Mouse (Mus musculus) forebrain, embryonic 14.5 days (tissue): ENCODE measurements around the gene Rubcn. TPM values are rescaled to one million over a fixed set of nuclear protein-coding genes. Genes with fewer than 3 reads are reported as not detected.
A peak's percentile ranks its signal among the peaks of the same experiment; 100 is the strongest.

ENCODE experiments used
- ATAC-seq: fragments of 200-750 bp; cut with Nextera tagmentation; 2 replicates; pipeline ENCODE4 v1.8.0; 2017; ENCODE audit warnings: mild to moderate bottlenecking, moderate library complexity
- DNase-seq: peaks from one replicate; pipeline ENCODE4 v3.0.0-alpha.2; 2015; ENCODE audit warnings: low spot score
- H3K27ac ChIP-seq: fragments of 300-500 bp; sonication (generic); 2 replicates; pipeline ENCODE4 v1.5.1; 2014; ENCODE audit warnings: low read depth, mild to moderate bottlenecking, control low read depth, low read length, moderate library complexity
- H3K27me3 ChIP-seq: fragments of 300-500 bp; sonication (generic); replicated peaks from 2 replicates; pipeline ENCODE4 v1.6.1; 2014; ENCODE audit warnings: low read length, control low read depth, mixed read lengths; ENCODE audit not compliant: control insufficient read depth, insufficient read depth
- H3K36me3 ChIP-seq: fragments of 300-500 bp; sonication (generic); 2 replicates; pipeline ENCODE4 v1.6.1; 2014; ENCODE audit warnings: low read length, control low read depth; ENCODE audit not compliant: control insufficient read depth, insufficient read depth
- H3K4me1 ChIP-seq: fragments of 300-500 bp; sonication (generic); 2 replicates; pipeline ENCODE4 v1.6.1; 2014; ENCODE audit warnings: antibody characterized with exemption, low read length, control low read depth; ENCODE audit not compliant: control insufficient read depth, insufficient read depth
- H3K4me2 ChIP-seq: fragments of 300-500 bp; sonication (generic); 2 replicates; pipeline ENCODE4 v1.6.1; 2014; ENCODE audit warnings: mild to moderate bottlenecking, control low read depth, low read length
- H3K4me3 ChIP-seq: fragments of 300-500 bp; sonication (generic); 2 replicates; pipeline ENCODE4 v1.5.1; 2014; ENCODE audit warnings: low read depth, low read length, control low read depth
- H3K9ac ChIP-seq: fragments of 300-500 bp; sonication (generic); 2 replicates; pipeline ENCODE4 v1.6.1; 2014; ENCODE audit warnings: mild to moderate bottlenecking, low read length, control low read depth, moderate library complexity
- H3K9me3 ChIP-seq: fragments of 300-500 bp; sonication (generic); replicated peaks from 2 replicates; pipeline ENCODE4 v1.6.1; 2016; ENCODE audit warnings: low read length, control low read depth, mixed read lengths; ENCODE audit not compliant: control insufficient read depth
- WGBS: fragments of 180-500 bp; shearing (Covaris S2); extraction: QIAGEN DNeasy Blood & Tissue Kit; methylation state at CpG from one replicate; pipeline ENCODE4 v1.1.7; 2014; 5-methylcytosine and 5-hydroxymethylcytosine counted together
- polyA plus RNA-seq: library from polyadenylated mRNA; unstranded; fragments of >200 nt; fragmentation: Nextera tagmentation; extraction: Ambion mirVana; gene quantifications from 2 replicates; pipeline ENCODE4 v1.2.1, GENCODE M21; 2014

Gene Rubcn
- polyA plus RNA-seq, 1 experiment from 2014 or later: 20.0 TPM

DNA sequence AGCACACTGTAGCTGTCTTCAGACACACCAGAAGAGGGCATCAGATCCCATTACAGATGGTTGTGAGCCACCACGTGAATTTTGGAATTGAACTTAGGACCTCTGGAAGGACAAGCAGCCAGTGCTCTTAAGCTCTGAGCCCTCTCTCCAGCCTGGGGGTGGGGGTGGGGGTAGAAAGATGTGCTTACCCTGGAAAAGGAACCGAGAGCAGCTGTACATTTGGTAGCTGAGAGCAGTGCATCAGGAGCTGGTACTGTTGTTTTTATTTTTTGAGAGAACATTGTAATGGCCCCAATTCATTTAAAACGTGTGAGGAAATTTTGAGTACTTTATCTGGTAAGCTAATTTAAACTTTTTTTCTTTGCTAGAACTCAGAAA lies 24.5 kb upstream of the Rubcn start:
- no peak overlapping the region for H3K4me2 ChIP-seq
- H3K27ac ChIP-seq: no peak overlapping the region
- H3K9ac ChIP-seq: no peak overlapping the region
- no peak for DNase-seq
- H3K9me3 ChIP-seq: no peaks in the 10 kb centered on the region
- H3K4me1 ChIP-seq: no peaks in the 10 kb centered on the region
- H3K36me3 ChIP-seq: peaks cover 61% of the 10 kb centered on the region
- ATAC-seq: no peak
- 62% methylated on average over 3 of the region's 3 CpGs for WGBS
- H3K4me3 ChIP-seq: no peak overlapping the region
- H3K27me3 ChIP-seq: no peaks in the 10 kb centered on the region

DNA sequence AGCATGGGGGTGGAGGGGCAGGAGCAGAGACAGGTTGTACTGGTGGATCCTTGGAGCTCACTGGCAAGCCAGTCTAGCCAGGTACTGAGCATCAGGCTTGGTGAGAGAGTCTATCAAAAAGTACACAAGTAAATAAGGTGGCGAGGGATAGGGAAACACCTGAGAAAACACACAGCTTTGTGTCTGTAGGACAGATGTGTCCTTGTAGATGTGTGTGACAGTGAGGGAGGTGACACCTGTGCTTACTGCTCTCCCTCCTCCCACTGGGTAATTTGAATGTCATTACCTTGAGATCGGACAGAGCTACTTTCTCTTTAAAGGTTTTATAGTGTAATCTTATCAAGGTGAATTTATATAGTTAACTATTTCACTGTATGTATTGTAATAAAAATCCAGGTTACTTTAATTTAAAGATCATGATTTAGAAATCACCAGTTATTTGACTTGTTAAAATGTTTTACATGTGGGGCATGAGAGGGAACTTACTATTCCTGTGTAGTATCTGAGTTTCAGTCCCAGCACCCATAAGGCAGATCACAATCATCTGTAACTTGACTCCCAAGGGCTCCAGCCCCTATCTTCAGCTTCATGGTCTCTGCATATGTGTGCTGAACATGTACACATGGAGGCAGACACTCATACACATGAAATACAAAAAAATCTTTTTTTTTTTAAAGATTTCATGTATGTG lies 23.9 kb upstream of the Rubcn start:
- no peak overlapping the region for H3K4me3 ChIP-seq
- DNase-seq (no peak), ATAC-seq (no peak)
- H3K27ac ChIP-seq: no peak overlapping the region
- H3K27me3 ChIP-seq: no peaks in the 10 kb centered on the region
- no peaks in the 10 kb centered on the region for H3K9me3 ChIP-seq
- H3K9ac ChIP-seq: no peak overlapping the region
- peaks cover 56% of the 10 kb centered on the region for H3K36me3 ChIP-seq
- H3K4me1 ChIP-seq: no peaks in the 10 kb centered on the region
- WGBS: 93% methylated on average over 2 of the region's 2 CpGs
- no peak overlapping the region for H3K4me2 ChIP-seq

DNA sequence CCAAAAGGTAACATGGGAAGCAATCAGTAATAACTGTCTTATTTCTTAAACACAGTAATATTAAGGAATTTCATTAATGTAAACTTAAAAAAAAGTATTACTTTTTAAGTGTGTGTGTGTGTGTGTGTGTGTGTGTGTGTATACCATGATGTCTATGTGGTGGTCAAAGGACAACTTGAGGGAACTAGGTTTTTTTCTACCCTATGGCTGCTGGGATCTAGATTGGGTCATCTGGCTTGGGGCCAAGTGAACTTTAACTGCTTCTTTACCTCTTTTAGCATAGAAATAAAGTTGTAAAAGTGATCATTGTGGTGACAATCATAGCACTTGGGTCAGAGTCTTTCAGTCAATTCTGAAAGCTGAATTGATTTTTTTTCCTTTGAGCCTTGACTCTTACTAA lies 18.6 kb upstream of the Rubcn start:
- no peaks in the 10 kb centered on the region for H3K4me1 ChIP-seq
- no peak overlapping the region for H3K4me3 ChIP-seq
- no peaks in the 10 kb centered on the region for H3K9me3 ChIP-seq
- H3K9ac ChIP-seq: no peak overlapping the region
- no peaks in the 10 kb centered on the region for H3K27me3 ChIP-seq
- peaks cover 70% of the 10 kb centered on the region for H3K36me3 ChIP-seq
- H3K27ac ChIP-seq: no peak overlapping the region
- DNase-seq: no peak
- ATAC-seq: no peak
- no peak overlapping the region for H3K4me2 ChIP-seq

DNA sequence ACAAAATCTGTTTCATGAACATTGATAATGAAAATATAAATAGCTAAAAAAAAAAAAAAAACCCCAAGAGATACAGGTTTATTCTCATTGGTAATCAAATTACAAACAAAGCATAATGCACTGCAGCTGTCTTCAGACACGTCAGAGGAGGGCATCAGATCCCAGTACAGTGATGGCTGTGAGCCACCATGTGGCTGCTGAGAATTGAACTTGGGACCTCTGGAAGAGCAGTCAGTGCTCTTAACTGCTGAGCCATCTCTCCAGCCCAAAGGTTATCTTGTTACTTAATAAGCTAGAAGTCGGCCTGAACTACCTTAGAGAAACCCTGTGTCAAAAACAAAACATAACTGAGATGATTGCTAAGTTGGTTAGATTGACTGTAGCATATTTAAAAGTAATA lies 12.3 kb upstream of the Rubcn start:
- no peak for ATAC-seq
- no peaks in the 10 kb centered on the region for H3K9me3 ChIP-seq
- no peak for DNase-seq
- WGBS: 71% methylated on average over 2 of the region's 2 CpGs
- H3K27ac ChIP-seq: no peak overlapping the region
- H3K36me3 ChIP-seq: peaks cover 62% of the 10 kb centered on the region
- H3K4me1 ChIP-seq: no peaks in the 10 kb centered on the region
- H3K27me3 ChIP-seq: no peaks in the 10 kb centered on the region
- no peak overlapping the region for H3K4me3 ChIP-seq
- no peak overlapping the region for H3K4me2 ChIP-seq
- H3K9ac ChIP-seq: no peak overlapping the region

DNA sequence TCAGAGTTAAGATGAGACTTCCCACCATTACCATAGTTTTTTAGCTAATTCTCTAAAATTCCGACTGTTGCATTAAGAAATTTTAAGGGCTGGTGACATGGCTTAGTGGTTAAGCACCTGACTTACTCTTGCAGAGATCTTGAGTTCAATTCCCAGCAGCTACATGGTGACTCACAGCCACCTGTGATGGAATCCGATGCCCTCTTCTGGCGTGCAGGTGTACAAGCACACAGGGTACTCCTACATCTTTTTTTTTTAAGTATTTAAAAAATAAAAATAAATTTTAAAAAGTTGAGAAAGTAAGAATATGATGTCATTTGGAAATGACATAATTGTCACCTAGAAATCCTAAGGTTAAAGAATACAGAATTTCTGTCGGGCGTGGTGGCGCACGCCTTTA lies 10.4 kb upstream of the Rubcn start:
- Histone ChIP-seq H3K9ac (no peak overlapping the region), H3K9me3 (no peaks in the 10 kb centered on the region), H3K4me3 (no peak overlapping the region), H3K4me1 (no peaks in the 10 kb centered on the region), H3K27me3 (no peaks in the 10 kb centered on the region), H3K4me2 (no peak overlapping the region), H3K27ac (no peak overlapping the region), H3K36me3 (peaks cover 54% of the 10 kb centered on the region)
- ATAC-seq (no peak), DNase-seq (no peak)
- WGBS: 90% methylated on average over 7 of the region's 7 CpGs

DNA sequence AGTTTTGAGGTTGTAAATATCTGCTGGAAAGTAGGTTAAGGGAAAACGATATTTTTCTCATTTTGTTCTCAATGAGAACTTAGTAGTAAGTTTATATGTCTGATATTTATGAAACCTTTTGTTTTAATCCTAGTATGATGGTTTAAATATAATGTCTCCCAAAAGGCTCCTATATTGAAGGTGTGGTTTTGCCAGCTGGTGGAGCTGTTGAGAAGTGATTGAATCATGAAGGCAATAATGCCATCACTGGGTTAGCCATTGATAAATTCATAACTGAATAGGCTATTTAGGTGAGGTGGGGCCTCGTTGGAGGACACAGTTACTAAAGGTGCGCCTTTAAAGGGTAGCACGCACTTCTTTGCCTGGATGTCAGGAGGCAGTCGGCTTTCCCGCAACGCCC lies 4.0 kb upstream of the Rubcn start:
- H3K4me2 ChIP-seq: no peak overlapping the region
- no peak overlapping the region for H3K9ac ChIP-seq
- no peaks in the 10 kb centered on the region for H3K27me3 ChIP-seq
- DNase-seq (no peak), ATAC-seq (no peak)
- no peaks in the 10 kb centered on the region for H3K9me3 ChIP-seq
- H3K4me3 ChIP-seq: no peak overlapping the region
- H3K36me3 ChIP-seq: peaks cover 19% of the 10 kb centered on the region; the same call in 1 of the 2 replicates
- 83% methylated on average over 7 of the region's 7 CpGs for WGBS
- H3K27ac ChIP-seq: no peak overlapping the region
- peaks cover 12% of the 10 kb centered on the region for H3K4me1 ChIP-seq

DNA sequence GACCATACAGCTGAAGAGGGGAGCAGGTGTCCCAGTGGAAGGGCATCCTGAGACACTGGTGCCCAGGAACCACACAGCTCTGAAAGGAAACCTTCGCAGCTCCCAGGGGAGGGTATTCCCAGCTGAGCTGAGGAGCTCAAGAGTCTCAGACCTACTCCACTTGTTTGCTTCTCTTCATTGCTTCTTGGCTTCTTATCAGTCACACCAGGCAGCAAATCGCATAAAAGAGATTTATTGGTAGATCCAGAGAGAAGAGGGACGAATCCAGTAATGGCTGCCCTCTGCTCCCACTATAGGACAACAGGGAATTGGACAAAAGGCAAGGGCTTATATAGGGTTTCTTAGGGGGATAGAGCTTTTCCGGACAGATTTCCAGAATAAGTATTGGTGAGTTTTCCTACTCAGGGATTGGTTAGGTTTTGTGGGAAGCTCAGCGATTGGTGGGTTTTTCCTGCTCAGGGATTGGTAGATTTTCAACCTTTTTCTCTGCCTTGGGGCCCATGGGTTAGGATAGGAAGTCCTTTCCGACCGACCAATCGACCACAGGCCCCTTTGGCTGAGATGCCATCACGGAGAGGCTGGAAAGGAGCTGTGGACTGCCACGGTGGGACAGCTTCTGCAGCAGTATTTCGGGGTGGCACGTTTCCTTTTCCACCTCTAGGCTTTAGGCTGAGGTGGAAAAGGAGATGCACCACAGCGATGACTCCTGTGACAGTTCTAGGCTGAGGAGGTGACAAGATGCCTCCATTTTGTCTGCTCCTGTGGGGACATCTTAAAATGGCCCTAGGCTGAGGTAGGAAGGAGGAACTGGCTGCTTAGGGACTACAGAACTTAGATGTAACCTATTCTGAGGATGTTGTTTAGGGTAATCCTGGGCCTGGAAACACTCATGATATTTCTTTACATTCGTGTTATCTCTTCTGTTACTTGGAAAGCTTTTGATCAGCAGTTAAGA lies 1.7 kb upstream of the Rubcn start:
- peak overlapping the region; percentile 86 for H3K4me2 ChIP-seq
- no peaks in the 10 kb centered on the region for H3K27me3 ChIP-seq
- peaks cover 3% of the 10 kb centered on the region; the same call in 1 of the 2 replicates for H3K36me3 ChIP-seq
- H3K4me3 ChIP-seq: peak overlapping the region; percentile 92
- ATAC-seq (no peak), DNase-seq (no peak)
- H3K9ac ChIP-seq: peak overlapping the region; percentile 35; the same call in 1 of the 2 replicates
- no peaks in the 10 kb centered on the region for H3K9me3 ChIP-seq
- no peak overlapping the region for H3K27ac ChIP-seq
- WGBS: 85% methylated on average over 14 of the region's 14 CpGs
- peaks cover 12% of the 10 kb centered on the region for H3K4me1 ChIP-seq

DNA sequence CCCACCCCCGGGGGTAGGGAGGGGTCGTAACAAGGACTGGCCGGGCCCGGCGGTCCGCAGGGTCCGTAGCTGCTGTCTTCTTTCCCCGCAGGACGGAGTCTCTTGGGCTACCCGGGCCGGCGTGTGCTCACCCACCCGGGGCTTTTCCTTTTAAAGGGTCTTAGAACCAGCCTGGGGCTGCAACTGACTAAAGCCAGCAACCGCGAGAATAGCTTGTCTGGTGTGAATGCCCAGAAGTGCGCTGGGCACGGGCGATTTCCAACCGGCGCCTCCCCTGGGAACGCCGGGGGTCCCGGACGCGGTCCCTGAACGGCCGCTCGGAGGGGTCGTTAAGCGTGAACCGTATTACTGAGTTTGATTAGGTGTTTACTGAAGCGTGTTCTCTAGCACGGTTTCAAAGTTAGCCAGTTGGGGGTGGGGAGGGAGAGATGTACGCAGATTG lies 612 bp upstream of the Rubcn start:
- peaks cover 12% of the 10 kb centered on the region for H3K4me1 ChIP-seq
- peak overlapping the region; percentile 86 for H3K4me2 ChIP-seq
- DNase-seq: peak; percentile 33
- H3K9me3 ChIP-seq: no peaks in the 10 kb centered on the region
- ATAC-seq: peak; percentile 32; the same call in 1 of the 2 replicates
- peak overlapping the region; percentile 86 for H3K9ac ChIP-seq
- no peaks in the 10 kb centered on the region for H3K27me3 ChIP-seq
- no peaks in the 10 kb centered on the region for H3K36me3 ChIP-seq
- H3K27ac ChIP-seq: peak overlapping the region; percentile 52
- peak overlapping the region; percentile 92 for H3K4me3 ChIP-seq
- WGBS: under 1% methylated on average over 31 of the region's 34 CpGs

DNA sequence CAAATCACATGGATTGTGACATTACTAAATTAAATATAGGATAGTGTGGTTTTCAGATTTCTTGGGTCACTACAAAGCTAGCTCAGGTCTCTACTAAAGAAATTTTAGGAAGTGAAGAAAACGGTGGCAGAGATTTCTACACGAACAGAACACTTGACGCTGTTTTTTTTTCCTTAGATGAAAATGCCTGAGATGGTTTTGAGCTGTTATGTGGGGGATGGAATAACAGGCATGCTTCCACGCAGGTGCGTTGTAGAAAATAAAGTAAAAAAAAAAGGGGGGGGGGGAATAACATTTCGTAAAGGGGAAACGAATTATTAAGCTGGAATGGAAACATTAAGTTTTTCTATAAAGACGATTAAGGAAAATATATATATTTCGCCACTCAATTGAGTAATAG lies 735 bp downstream of the Rubcn start:
- no peak for DNase-seq
- WGBS: 32% methylated on average over 9 of the region's 9 CpGs
- peak overlapping the region; percentile 86 for H3K4me2 ChIP-seq

More for the DNA sequence above, 735 bp downstream of the Rubcn start:
- Histone ChIP-seq H3K4me3 (peak overlapping the region; percentile 92), H3K36me3 (no peaks in the 10 kb centered on the region), H3K4me1 (peaks cover 12% of the 10 kb centered on the region), H3K27ac (no peak overlapping the region), H3K27me3 (no peaks in the 10 kb centered on the region), H3K9me3 (no peaks in the 10 kb centered on the region), H3K9ac (peak overlapping the region; percentile 86)
- ATAC-seq: no peak
